Mouse (Mus musculus) gastrocnemius, postnatal 10 days (tissue): Measurements from ENCODE around the gene Arhgap20. TPM values are rescaled to one million over a fixed set of nuclear protein-coding genes. Genes with fewer than 3 reads are reported as not detected.

Experiments
- DNase-seq: peaks from one replicate; pipeline ENCODE4 v3.0.0; 2021; ENCODE audit warnings: mixed read lengths
- total RNA-seq, 2 experiments: library from RNA; stranded (reverse); gene quantifications; 2 replicates each; pipeline ENCODE4 v1.2.3; 2021

The Arhgap20 gene
- total RNA-seq, 2 experiments from 2014 or later: 24.5 to 31.9 TPM

DNA sequence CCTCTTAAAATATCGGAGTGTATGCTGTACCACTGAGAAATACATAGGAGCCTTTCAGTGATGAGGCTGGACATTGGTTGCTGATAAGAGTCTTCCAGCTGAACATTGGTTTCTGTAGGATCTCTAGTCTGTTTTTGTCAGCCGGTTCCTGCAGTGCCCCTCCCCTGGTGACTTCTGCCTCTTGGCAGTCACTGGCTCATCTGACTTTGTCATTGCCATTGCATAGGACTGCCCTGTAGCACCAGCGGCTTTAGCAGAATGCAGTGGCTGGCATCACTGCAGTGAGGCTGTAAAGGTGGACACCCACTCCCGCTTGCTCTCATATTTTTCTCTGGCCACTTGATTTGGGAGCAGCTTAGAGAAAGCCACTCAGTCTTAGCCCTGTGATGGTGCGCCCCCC is 33.1 kb downstream of the Arhgap20 start:
- DNase-seq: no peak

DNA sequence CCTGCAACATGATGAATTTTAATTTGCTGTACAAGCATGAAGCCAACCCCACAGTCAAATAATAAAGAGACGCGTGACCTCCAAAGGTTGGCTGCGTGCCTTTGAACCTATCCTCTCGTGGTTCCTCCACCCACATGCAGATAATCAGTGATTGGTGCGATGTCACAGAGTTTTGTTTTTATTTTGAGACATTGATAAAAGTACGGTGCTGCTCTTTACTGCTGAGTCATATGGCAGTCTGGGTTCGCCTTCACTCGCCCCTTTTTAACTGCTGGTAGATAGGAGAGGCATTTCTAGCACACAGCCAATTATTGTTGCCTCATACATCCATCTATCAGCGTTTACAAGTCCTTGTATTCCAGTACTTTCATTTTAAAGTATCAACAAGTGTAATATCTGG is 34.0 kb downstream of the Arhgap20 start:
- no peak for DNase-seq

DNA sequence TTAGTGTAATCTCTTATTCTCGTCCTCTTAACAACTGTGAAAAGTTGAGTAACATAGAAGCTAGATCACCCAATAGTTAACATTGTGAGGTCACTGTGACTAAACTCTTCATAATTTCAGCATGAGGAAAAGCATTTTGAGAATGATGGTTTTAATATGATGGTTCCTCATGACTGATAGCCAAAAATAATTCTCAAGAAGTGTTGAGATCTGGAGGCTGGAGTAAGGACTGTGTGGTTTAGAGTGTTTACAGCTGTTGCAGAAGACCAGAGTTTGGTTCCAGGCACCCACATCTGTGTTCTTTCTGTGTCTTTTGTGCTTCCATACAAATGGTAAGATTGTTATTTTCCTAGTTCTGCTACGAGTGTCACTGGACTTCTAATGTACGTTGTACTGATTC is 42.1 kb downstream of the Arhgap20 start:
- DNase-seq: no peak

DNA sequence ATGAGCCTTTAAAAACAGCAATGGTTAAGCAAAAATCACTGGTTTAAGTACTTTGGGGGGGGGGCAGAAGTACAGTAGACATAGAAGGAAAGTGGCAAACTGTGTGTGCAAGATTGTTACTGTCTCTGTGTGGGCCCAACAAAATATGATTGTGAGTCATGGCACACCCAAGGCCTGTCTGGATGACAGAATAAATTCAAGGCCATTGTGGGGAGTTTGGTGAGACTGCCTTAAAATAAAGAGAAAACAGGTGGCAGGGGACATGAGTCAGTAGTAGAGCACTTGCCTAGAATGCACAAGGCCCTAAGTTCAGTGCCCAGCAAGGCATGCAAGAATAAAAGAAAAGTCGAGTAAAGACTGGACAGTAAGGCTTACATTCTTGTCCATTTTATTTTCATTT is 47.8 kb downstream of the Arhgap20 start:
- DNase-seq: no peak

DNA sequence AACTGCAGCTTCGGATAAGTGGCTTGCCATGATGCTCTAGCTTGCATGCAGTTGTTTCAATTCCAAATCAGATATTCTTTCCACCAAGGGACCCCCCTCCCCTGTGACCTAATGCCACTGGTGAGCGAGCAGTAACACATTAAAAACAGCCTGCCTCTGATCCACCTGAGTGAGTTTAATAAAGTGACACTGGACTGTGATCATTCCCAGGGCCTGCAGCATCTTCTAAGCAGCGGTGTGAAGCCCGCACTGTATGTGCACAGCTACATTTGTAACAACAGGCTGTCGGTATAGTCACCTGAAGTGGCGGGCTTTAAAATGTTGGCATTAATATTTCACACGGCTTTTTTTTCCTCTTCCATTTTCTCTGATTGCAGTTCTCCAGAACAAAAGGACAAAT is 59.4 kb downstream of the Arhgap20 start:
- no peak for DNase-seq

DNA sequence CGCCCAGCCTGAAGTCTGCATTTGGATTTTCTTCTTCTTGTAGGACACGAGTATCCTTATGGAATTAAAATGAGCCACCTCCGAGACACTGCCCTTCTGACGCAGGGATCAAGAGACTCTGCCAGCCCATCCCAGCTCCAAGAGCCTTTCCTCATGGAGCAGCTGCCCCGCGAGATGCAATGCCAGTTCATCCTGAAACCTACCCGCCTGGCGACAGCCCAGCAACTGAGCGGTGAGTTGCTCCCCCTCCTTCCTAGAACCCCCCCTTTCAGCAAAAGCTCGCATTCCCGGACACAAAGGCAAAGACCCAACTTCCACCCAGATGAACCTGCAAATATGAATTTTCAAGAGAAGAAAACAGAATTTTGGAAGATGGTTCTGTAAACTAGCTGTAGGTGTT is 66.5 kb downstream of the Arhgap20 start:
- DNase-seq: peak; percentile 16

DNA sequence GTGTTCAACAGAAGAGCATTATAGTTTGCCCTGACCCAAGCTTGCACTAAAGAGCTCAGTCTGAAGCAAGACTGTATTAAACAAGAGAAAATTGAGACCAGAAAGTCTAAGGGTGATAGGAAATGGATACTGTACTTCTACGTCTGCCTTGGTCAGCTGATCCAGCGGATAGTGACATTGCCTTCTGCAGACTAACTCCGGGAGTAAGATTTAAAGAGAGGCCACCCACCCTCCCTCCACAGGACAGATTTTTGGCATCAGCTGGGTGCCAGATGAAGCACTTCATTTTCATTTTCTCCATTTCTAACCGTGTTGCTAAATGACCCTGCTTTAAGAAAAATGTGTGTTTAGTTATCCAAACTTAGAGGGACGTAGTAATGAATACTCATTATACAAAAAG is 67.2 kb downstream of the Arhgap20 start:
- DNase-seq: no peak

DNA sequence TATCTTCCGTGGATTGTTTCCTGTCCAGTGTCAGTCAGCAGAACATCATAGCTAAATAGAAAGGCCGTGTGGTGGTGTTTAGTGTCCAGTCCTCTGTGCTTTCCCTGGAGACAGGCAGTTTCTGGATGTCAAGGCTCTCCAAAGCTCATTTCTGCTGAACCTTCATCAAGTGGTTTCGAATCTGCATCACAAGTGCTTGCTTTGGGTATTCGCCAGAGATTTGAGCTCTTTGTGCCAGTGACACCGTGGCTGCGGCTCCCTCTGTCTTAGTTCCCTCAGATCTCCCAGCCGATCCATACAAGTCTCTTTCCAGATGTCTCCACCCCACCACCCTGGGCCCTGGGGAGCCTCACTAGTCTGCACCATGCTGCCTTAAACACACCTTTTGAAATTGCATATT is 72.6 kb downstream of the Arhgap20 start:
- no peak for DNase-seq

DNA sequence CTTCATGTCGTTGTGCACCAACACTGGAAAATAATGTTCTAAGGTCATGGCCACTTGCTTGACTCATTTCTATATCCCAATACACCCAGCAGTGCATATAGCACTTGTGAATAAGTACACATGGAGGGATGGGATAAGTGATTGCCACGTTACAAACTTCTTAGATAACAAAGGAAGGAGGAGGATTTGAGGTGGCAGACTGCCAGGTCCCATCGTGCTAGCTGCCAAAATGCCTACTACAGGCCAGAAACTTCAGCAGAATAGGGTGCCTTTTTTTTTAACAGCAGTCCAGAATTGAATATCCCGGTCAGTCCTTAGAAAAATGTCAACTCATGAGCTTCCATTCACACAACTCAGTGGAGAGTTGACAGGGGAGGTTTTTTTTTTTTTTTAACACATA is 78.1 kb downstream of the Arhgap20 start:
- DNase-seq: no peak

DNA sequence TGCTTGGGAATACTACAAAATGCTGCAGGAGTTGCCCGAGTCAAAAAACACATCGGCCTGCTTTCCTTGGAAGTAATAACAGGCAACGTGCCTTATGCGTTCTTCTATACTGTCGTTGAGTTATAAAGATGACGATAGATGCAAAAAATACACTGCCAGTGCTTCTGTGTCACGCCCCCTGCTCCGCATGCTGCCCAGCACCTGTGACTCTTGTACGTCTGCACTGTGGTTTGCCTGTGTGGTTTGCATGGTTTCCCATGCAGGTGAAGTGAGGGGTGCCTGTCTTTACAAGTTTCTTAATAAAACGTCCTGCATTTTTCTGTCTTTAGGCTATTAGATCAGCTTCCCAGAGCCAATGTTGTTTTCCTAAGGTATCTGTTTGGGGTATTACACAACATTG is 80.7 kb downstream of the Arhgap20 start:
- no peak for DNase-seq

DNA sequence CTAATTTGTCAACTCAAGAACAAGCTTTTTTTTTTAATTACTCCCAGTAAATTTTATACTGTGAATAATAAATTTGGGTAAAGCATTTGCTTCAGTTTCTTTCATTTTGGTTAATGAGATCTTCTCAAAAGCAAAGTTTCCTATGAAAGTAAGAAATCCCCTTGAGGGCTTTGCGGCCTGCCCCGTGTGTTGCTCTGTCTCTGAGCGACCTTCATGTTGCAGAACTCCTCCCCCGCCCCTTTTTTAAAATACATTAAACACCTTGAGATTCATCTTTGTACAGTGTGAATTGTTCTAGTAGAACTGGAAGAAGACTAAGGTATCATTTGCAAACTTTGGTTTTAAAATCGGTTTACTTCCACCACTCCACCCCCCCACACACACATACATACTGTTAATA is 88.6 kb downstream of the Arhgap20 start:
- DNase-seq: no peak

DNA sequence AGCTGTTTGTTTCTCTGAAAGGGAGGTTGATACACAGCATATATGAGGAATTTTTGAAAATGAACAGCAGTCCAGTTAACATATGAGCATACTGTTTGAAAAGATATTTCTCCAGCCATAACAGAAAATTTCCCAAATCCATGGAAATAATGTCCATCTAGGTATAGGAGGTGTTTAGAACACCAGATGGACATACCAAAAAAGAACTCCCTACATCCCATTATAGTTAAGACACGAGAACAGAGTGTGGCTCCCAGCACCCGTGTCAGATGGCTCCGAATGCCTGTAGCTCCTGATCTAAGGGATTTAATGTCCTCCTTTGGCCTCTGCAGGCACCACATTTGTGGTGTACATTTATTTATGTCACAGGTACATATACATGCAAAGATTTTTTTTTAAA is 99.1 kb downstream of the Arhgap20 start:
- DNase-seq: no peak

DNA sequence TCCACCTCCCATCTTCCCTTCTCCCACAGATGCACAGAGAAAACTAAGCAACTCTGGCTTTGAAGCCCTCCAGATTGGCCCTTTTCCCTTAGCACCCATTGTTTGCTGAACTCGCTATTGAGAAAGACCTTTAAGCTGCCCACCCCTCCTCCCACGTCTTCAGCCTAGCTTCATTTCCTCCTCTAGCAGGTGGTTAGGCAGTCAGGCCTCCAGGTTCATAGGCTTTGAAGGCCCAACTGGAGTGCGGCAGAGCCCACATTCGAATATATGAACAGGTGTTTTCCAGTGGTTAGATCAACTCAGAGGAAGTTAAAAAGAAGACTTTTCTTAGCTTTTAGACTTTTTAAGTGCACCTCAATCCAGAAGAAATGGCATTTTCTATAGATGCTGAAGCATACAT is 101.5 kb downstream of the Arhgap20 start:
- no peak for DNase-seq

DNA sequence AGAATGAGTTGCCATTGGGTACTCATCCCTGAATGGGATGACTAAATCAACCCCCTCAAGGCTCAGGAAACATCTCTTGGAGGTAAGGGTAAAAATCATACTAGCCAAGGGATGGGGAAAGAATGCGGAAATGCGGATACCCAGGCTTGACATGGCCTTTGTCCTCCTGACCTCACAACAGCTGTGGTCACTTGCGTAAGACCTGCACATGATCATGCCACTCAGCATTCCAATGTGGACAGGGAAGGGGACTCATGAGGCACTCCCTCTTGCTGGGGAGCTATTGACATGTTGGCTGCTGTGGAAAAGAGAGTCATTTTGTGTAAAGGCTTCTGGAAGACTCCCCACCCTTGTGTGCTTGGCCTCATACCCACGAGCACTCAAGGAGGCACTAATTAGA is 103.9 kb downstream of the Arhgap20 start:
- DNase-seq: no peak

DNA sequence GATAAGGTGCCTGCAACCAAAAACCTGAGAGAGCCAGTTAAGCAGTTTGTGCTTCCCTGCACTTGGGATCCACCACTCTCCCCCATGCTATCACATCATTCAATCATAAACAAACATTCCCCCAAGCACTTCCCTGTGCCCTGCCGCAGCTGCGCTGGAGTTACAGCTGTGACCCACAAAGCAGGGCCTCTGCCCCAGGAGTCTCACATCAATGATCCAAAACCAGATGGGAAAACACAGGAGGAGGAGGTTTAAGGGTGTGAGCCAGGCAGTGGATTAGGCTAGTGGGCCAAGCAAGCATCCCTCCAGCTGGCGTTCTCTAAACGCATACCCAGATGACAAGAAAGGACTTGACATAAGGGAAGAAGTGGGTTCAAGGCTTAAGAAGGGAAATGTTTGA is 109.2 kb downstream of the Arhgap20 start:
- DNase-seq: no peak

DNA sequence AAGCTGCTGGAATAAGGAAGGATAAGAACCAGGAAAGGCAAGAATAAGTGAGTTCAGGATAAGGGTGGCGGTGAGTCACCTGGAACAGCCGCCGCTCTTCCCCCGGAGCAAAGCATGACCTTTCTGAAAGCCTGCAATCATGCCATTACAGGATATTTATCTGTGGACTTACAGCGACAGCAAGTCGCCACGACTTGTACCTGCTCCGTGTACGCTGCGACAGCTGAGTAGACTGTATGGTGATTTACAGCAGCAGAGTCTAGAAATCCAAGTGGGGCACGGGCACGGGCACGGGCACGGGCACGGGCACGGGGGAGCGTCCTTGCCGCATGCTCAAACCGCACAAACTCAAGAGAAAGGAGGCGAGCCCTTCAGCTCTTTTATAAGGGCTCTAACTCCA is 110.4 kb downstream of the Arhgap20 start:
- no peak for DNase-seq

DNA sequence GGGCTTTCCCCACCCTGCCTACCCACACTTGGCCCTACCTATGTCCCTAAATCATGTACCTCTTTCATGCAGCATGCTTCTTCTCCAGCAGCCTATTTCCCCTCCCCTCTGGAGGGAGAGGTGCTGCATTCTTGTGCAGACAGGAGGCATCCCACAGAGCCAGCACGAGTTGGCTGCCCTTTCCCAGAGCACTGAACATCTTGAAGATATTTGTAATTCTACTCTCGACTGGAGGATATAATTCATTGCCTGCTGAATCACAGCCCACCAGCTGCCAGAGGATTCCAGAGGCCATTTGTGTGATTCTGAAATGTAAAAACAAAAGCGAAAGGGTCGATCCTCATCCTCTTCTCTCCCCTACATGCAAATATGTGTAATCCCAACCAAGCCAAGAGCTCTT is 116.2 kb downstream of the Arhgap20 start:
- DNase-seq: peak; percentile 36

DNA sequence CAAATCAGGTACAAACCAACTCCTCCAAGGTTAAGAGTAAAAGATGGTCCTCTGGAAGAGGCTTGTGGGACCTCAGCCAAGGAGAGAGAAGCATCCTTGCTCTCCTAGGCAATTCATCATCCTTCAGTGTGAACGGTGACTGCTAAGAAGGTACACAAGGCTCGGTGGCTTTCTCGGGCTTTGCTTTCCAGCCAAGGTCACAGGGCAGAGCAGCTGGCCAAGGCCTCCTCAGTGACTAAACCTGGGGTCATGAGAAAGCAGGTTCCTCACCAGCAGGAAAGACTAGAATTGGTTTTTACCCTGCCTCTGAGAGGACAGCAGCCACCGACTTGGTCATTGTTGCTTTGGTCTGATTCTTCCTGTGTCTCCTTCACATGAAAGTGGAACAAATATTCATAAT is 116.7 kb downstream of the Arhgap20 start:
- no peak for DNase-seq

DNA sequence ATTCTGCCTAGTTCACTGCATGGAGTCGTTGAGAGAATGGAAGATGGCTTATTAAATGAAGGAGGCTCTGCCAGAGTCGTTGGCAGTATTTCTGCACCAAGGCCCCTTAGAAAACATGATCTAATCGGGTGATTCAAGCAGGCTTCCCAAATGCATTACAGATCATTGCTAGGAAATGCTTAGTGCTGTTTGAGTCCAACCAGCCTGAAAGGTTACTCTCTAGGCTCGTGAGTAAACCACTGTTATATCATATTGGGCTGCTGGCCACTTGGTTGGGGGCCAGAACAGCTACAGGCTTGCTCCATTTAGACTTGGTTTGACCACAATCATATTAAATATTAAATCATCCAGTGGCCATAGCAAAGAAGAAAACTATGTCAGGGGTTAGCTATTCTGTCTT is 118.2 kb downstream of the Arhgap20 start:
- peak; percentile 68 for DNase-seq

DNA sequence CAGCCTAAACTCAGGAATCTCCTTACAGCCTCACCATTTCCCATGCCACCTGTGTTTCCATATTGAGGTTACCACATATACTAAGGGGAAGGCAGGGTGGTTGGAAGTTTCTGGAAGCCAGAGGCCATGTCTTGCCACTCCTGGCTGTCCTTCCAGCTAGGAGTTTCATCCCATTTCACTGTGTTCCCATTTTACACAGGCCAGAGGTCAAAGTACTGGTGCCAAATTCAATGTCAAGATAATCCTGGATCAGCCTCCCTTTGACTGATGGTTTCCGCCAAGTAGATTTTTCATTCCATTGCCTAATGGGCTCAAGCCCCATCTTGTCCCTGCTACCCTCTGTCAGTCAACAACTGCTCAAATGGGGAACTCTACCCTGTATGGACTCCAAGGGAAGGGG is 127.8 kb downstream of the Arhgap20 start:
- DNase-seq: no peak

Other genes with a start within 250 kb of the Arhgap20 start
- gene Fdx1, start 198.2 kb downstream of the Arhgap20 start, total RNA-seq: 10 to 100 TPM; 36.9 to 43.0 TPM